Mouse (Mus musculus) intestine, embryonic 15.5 days (tissue): ENCODE measurements around the gene Spred1. TPM values are rescaled to one million over a fixed set of nuclear protein-coding genes. Genes with fewer than 3 reads are reported as not detected.
A peak's percentile ranks its signal among the peaks of the same experiment; 100 is the strongest.

ENCODE experiments used
- ATAC-seq: fragments of 200-750 bp; cut with Nextera tagmentation; 2 replicates; pipeline ENCODE4 v1.8.0; 2017; ENCODE audit warnings: moderate TSS enrichment, moderate library complexity
- H3K27ac ChIP-seq: fragments of 300-500 bp; sonication (generic); 2 replicates; pipeline ENCODE4 v1.5.1; 2015; ENCODE audit warnings: mild to moderate bottlenecking, inconsistent platforms
- H3K27me3 ChIP-seq: fragments of 300-500 bp; sonication (generic); replicated peaks from 2 replicates; pipeline ENCODE4 v1.6.1; 2015; ENCODE audit warnings: inconsistent platforms
- H3K36me3 ChIP-seq: fragments of 300-500 bp; sonication (generic); 2 replicates; pipeline ENCODE4 v1.6.1; 2015; ENCODE audit warnings: inconsistent platforms
- H3K4me1 ChIP-seq: fragments of 300-500 bp; sonication (generic); replicated peaks from 2 replicates; pipeline ENCODE4 v1.6.1; 2015; ENCODE audit warnings: inconsistent platforms
- H3K4me2 ChIP-seq: fragments of 300-500 bp; sonication (generic); replicated peaks from 2 replicates; pipeline ENCODE4 v1.6.1; 2015; ENCODE audit warnings: mild to moderate bottlenecking, inconsistent platforms
- H3K4me3 ChIP-seq: fragments of 300-500 bp; sonication (generic); replicated peaks from 2 replicates; pipeline ENCODE4 v1.5.1; 2015; ENCODE audit warnings: inconsistent platforms
- H3K9ac ChIP-seq: fragments of 300-500 bp; sonication (generic); 2 replicates; pipeline ENCODE4 v1.6.1; 2015; ENCODE audit warnings: inconsistent platforms
- H3K9me3 ChIP-seq: fragments of 300-500 bp; sonication (generic); 2 replicates; pipeline ENCODE4 v1.6.1; 2016; ENCODE audit warnings: inconsistent platforms
- WGBS: fragments of 180-500 bp; shearing (Covaris S2); methylation state at CpG from one replicate; pipeline ENCODE4 v1.1.7; 2015; 5-methylcytosine and 5-hydroxymethylcytosine counted together
- polyA plus RNA-seq: library from polyadenylated mRNA; unstranded; fragments of >200 nt; fragmentation: Nextera tagmentation; extraction: Ambion mirVana; gene quantifications from 2 replicates; pipeline ENCODE4 v1.2.1, GENCODE M21; 2015

The Spred1 gene
- polyA plus RNA-seq, 1 experiment from 2014 or later, result 13.0 TPM

GRCm38 (mm10) chr2:117200869-117201338, 79.7 kb downstream of the Spred1 start:
- Histone ChIP-seq H3K4me2 (no peak overlapping the region), H3K36me3 (no peaks in the 10 kb centered on the region), H3K9me3 (no peaks in the 10 kb centered on the region), H3K27me3 (no peaks in the 10 kb centered on the region), H3K4me3 (no peak overlapping the region), H3K4me1 (peaks cover 14% of the 10 kb centered on the region; the same call in 1 of the 2 replicates), H3K27ac (no peak overlapping the region), H3K9ac (no peak overlapping the region)
- ATAC-seq, result no peak
- 35% methylated on average over 9 of the region's 9 CpGs for WGBS

GRCm38 (mm10) chr2:117203350-117203749, 82.2 kb downstream of the Spred1 start:
- no peaks in the 10 kb centered on the region for H3K36me3 ChIP-seq
- no peak overlapping the region for H3K27ac ChIP-seq
- WGBS, result 62% methylated on average over 5 of the region's 5 CpGs
- ATAC-seq, result no peak
- H3K4me3 ChIP-seq, result no peak overlapping the region
- peaks cover 14% of the 10 kb centered on the region; the same call in 1 of the 2 replicates for H3K4me1 ChIP-seq
- H3K9me3 ChIP-seq, result no peaks in the 10 kb centered on the region
- no peak overlapping the region for H3K4me2 ChIP-seq
- H3K27me3 ChIP-seq, result no peaks in the 10 kb centered on the region
- no peak overlapping the region for H3K9ac ChIP-seq

- H3K27me3 ChIP-seq, result no peaks in the 10 kb centered on the region
- no peak for ATAC-seq
- no peak overlapping the region for H3K4me3 ChIP-seq
- no peaks in the 10 kb centered on the region for H3K36me3 ChIP-seq
- H3K27ac ChIP-seq, result no peak overlapping the region
- no peaks in the 10 kb centered on the region for H3K9me3 ChIP-seq
- 61% methylated on average over 3 of the region's 3 CpGs for WGBS
- H3K4me2 ChIP-seq, result no peak overlapping the region
- peaks cover 14% of the 10 kb centered on the region; the same call in 1 of the 2 replicates for H3K4me1 ChIP-seq
- no peak overlapping the region for H3K9ac ChIP-seq
Observed at GRCm38 (mm10) chr2:117204534-117204933, 83.4 kb downstream of the Spred1 start.

- Histone ChIP-seq H3K36me3 (no peaks in the 10 kb centered on the region), H3K9ac (no peak overlapping the region), H3K27me3 (no peaks in the 10 kb centered on the region), H3K4me2 (no peak overlapping the region), H3K27ac (no peak overlapping the region), H3K4me1 (peaks cover 9% of the 10 kb centered on the region; the same call in 1 of the 2 replicates), H3K9me3 (no peaks in the 10 kb centered on the region), H3K4me3 (no peak overlapping the region)
- no peak for ATAC-seq
- 82% methylated on average over 6 of the region's 6 CpGs for WGBS
Observed at GRCm38 (mm10) chr2:117205066-117205465, 83.9 kb downstream of the Spred1 start.

GRCm38 (mm10) chr2:117210416-117211085, 89.4 kb downstream of the Spred1 start:
- Histone ChIP-seq H3K4me1 (0 out of 2 replicates have a peak, but pooled peaks cover 8% of the 10 kb centered on the region), H3K4me3 (no peak overlapping the region), H3K9me3 (no peaks in the 10 kb centered on the region), H3K9ac (no peak overlapping the region), H3K4me2 (peak overlapping the region; percentile 49), H3K27me3 (no peaks in the 10 kb centered on the region), H3K27ac (0 out of 2 replicates have a peak overlapping the region, but pooled peaks have one; percentile 32), H3K36me3 (no peaks in the 10 kb centered on the region)
- 2% methylated on average over 6 of the region's 6 CpGs for WGBS
- ATAC-seq, result peak; percentile 99

GRCm38 (mm10) chr2:117216152-117216551, 95.0 kb downstream of the Spred1 start:
- no peaks in the 10 kb centered on the region for H3K4me1 ChIP-seq
- no peak overlapping the region for H3K4me3 ChIP-seq
- no peaks in the 10 kb centered on the region for H3K27me3 ChIP-seq
- H3K4me2 ChIP-seq, result no peak overlapping the region
- ATAC-seq, result no peak
- H3K9me3 ChIP-seq, result no peaks in the 10 kb centered on the region
- 63% methylated on average over 2 of the region's 2 CpGs for WGBS
- H3K36me3 ChIP-seq, result no peaks in the 10 kb centered on the region
- no peak overlapping the region for H3K9ac ChIP-seq
- no peak overlapping the region for H3K27ac ChIP-seq

- Histone ChIP-seq H3K4me1 (no peaks in the 10 kb centered on the region), H3K27me3 (no peaks in the 10 kb centered on the region), H3K4me3 (no peak overlapping the region), H3K9ac (no peak overlapping the region), H3K4me2 (peak overlapping the region; percentile 30), H3K36me3 (no peaks in the 10 kb centered on the region), H3K27ac (peak overlapping the region; percentile 48; the same call in 1 of the 2 replicates), H3K9me3 (no peaks in the 10 kb centered on the region)
- ATAC-seq, result peak; percentile 69
- WGBS, result 6% methylated on average over 13 of the region's 15 CpGs
Observed at GRCm38 (mm10) chr2:117217695-117218216, 96.6 kb downstream of the Spred1 start.

- ATAC-seq, result no peak
- Histone ChIP-seq H3K9me3 (no peaks in the 10 kb centered on the region), H3K36me3 (no peaks in the 10 kb centered on the region), H3K4me2 (no peak overlapping the region), H3K27me3 (no peaks in the 10 kb centered on the region), H3K9ac (no peak overlapping the region), H3K27ac (no peak overlapping the region), H3K4me3 (no peak overlapping the region), H3K4me1 (no peaks in the 10 kb centered on the region)
- 89% methylated on average over 4 of the region's 4 CpGs for WGBS
Observed at GRCm38 (mm10) chr2:117219536-117219935, 98.4 kb downstream of the Spred1 start.

- WGBS, result 60% methylated on average over 9 of the region's 9 CpGs
- H3K36me3 ChIP-seq, result no peaks in the 10 kb centered on the region
- H3K27ac ChIP-seq, result no peak overlapping the region
- no peak for ATAC-seq
- H3K4me3 ChIP-seq, result no peak overlapping the region
- no peaks in the 10 kb centered on the region for H3K27me3 ChIP-seq
- no peaks in the 10 kb centered on the region for H3K9me3 ChIP-seq
- H3K9ac ChIP-seq, result no peak overlapping the region
- no peaks in the 10 kb centered on the region for H3K4me1 ChIP-seq
- H3K4me2 ChIP-seq, result no peak overlapping the region
Observed at GRCm38 (mm10) chr2:117222651-117223050, 101.5 kb downstream of the Spred1 start.

- Histone ChIP-seq H3K27ac (no peak overlapping the region), H3K4me2 (no peak overlapping the region), H3K4me1 (no peaks in the 10 kb centered on the region), H3K9me3 (no peaks in the 10 kb centered on the region), H3K9ac (no peak overlapping the region), H3K27me3 (no peaks in the 10 kb centered on the region), H3K36me3 (no peaks in the 10 kb centered on the region), H3K4me3 (no peak overlapping the region)
- 47% methylated on average over 11 of the region's 11 CpGs for WGBS
- ATAC-seq, result no peak
Observed at GRCm38 (mm10) chr2:117228601-117229125, 107.5 kb downstream of the Spred1 start.

GRCm38 (mm10) chr2:117230261-117230660, 109.1 kb downstream of the Spred1 start:
- no peaks in the 10 kb centered on the region for H3K27me3 ChIP-seq
- ATAC-seq, result no peak
- no peak overlapping the region for H3K9ac ChIP-seq
- no peaks in the 10 kb centered on the region for H3K9me3 ChIP-seq
- no peak overlapping the region for H3K4me3 ChIP-seq
- H3K4me1 ChIP-seq, result no peaks in the 10 kb centered on the region
- no peak overlapping the region for H3K4me2 ChIP-seq
- no peak overlapping the region for H3K27ac ChIP-seq
- WGBS, result 78% methylated on average over 7 of the region's 7 CpGs
- no peaks in the 10 kb centered on the region for H3K36me3 ChIP-seq

- Histone ChIP-seq H3K27ac (no peak overlapping the region), H3K27me3 (no peaks in the 10 kb centered on the region), H3K9me3 (no peaks in the 10 kb centered on the region), H3K4me2 (no peak overlapping the region), H3K4me3 (no peak overlapping the region), H3K9ac (no peak overlapping the region), H3K36me3 (no peaks in the 10 kb centered on the region), H3K4me1 (no peaks in the 10 kb centered on the region)
- peak; percentile 86 for ATAC-seq
- 5% methylated on average over 13 of the region's 13 CpGs for WGBS
Observed at GRCm38 (mm10) chr2:117231257-117231656, 110.1 kb downstream of the Spred1 start.
